Mouse (Mus musculus) spleen, postnatal 10 days (tissue): ENCODE data around the gene Sstr2.

Experiments
- DNase-seq, 2 experiments: peaks; one replicate each; pipeline ENCODE4 v3.0.0; 2021 to 2022; ENCODE audit warnings: low spot score in 2 of 2

Sstr2 gene

GRCm38 (mm10) chr11:113619420-113620080, 408 bp downstream of the Sstr2 start:
- DNase-seq, result no peak

GRCm38 (mm10) chr11:113621001-113621400, 1.9 kb downstream of the Sstr2 start:
- DNase-seq, result no peak

DNA sequence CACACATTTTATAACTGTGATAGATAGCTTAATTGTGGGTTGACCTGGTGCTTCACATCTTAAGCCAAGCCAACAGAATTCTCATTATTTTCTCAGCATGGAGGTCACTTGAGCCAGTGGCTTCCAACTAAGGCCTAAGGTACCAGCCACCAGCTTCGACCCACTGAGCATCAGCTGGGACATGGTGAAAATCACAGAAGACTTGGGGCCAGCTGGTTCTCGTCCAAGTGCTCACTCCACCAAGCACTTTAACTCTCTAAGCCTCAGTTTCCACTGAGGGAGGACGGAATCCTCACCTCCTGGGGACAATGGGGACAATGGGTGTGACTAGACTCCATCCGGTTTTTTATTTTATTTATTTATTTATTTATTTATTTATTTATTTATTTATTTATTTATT, 2.9 kb downstream of the Sstr2 start:
- no peak for DNase-seq

DNA sequence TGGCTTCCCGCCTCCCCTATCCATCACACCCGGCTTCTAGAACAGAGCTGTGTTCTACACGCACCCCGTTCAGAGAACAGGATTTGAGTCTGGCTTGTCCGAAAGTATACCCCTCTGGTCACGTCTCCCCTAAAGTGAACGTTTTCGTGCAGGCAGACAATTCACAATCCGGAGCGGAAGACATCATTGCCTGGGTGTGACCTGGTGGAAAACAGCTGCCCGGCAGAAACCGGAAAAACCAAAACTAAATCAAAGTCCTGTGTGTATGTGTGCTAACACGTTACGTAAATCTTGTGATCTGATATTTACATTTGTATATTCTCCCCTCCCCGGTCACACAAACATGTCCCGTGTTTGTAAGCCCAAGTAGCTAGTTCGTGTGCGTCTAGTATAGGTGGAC, 6.3 kb downstream of the Sstr2 start:
- DNase-seq, result no peak

GRCm38 (mm10) chr11:113627785-113628184, 8.6 kb downstream of the Sstr2 start:
- DNase-seq, result peak in 1 of 2 experiments; percentile 33

DNA sequence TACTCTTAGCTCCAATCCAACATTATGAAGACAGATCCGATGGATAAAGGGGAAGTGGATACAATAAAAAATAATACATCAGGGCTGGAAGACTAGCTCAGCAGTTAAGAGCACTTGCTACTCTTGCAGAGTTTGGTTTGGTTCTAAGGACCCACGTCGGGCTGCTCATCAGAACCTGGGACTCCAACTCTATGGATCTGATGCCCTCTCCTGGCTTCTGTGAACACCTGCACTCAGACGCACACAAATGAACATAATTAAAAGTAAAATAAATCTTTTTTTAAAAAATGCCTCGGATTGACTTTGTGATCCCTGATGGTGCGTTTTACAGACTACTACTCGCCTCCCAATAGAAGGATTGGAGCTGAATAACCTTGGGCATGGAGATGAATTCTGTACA, 11.5 kb downstream of the Sstr2 start:
- DNase-seq, result no peak

DNA sequence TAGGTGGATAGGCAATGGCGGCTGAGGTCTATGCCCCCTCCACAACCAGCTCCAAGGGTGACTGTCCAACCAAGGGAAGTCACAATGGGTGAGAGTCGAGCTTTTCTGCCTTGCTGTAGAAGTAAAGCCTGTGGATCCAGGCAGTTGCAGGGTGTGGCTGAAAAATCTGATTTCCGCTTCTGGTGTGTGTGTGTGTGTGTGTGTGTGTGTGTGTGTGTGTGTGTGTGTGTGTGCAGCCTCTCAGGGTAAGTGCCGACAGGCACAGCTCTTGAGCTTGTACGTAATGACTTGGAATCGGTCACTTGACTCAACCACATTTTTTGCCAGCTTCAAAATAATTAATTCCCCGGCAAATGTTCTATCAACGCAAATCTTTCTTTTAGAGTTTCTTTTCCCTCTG, 12.2 kb downstream of the Sstr2 start:
- no peak for DNase-seq

DNA sequence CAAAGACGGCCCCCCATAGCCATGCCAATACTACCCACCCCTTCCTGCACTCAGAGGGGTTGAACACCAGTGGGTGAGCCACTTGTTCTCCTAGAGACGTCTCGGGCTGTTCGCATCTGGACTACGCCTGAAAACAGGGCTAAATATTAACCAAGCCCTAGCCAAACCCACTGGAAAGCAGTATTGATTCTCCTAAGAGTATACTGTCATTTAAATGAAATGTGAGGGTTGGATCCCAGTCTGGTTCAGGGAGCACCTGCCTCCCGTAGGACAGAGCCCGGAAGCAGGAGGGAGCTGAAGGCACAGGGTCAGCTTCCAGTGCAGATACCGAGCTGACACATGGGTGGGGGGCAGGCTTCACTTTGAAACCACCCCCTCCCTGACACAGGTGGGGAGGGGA, 12.7 kb downstream of the Sstr2 start:
- no peak for DNase-seq

GRCm38 (mm10) chr11:113632303-113632702, 13.2 kb downstream of the Sstr2 start:
- DNase-seq, result no peak

GRCm38 (mm10) chr11:113633398-113633797, 14.3 kb downstream of the Sstr2 start:
- DNase-seq, result no peak

GRCm38 (mm10) chr11:113634699-113635121, 15.6 kb downstream of the Sstr2 start:
- no peak for DNase-seq

GRCm38 (mm10) chr11:113638680-113639079, 19.5 kb downstream of the Sstr2 start:
- no peak for DNase-seq

- no peak for DNase-seq
Measured at GRCm38 (mm10) chr11:113645181-113645580, 26.0 kb downstream of the Sstr2 start.

GRCm38 (mm10) chr11:113648152-113648551, 29.0 kb downstream of the Sstr2 start:
- peak; percentile 87 to 93 for DNase-seq

- peak in 1 of 2 experiments; percentile 23 for DNase-seq
Measured at GRCm38 (mm10) chr11:113648690-113649352, 29.7 kb downstream of the Sstr2 start, which contains the start of gene Cog1. Cog1 (plus strand) TSS chr11:113649169.

DNA sequence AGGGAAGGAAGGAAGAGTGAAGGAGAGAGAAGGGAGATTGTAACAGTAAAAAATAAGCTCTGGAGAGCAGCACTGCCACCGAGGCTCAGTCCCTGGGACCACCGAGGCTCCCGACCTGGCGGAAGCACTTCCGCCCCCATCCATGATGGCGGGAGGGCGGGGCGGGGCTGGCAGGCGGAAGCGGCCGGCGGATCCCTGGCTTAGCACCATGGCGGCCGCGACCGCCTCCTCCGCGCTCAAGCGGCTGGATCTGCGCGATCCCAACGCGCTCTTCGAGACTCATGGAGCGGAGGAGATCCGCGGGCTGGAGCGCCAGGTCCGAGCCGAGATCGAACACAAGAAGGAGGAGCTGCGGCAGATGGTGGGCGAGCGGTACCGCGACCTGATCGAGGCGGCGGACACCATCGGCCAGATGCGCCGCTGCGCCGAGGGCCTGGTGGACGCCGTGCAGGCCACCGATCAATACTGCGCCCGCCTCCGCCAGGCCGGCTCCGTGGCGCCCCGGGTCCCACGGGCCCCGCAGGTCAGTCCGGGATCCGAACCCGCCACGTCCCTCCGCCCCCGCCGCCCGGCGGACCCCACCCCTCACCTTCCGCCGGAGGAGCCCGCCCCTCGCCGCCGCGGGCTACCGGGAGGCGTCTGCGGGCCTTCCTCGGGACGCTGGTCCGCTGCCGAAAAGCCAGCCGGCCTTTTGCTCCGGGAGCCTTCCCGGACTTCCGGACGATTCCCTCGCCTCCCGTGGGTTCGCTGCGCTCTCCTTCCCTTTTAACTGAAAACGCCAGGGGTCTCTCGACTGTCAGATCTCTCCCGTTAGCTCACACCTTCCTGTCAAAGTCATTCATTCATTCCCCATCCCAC, 30.4 kb downstream of the Sstr2 start, which contains the start of gene Slc39a11:
TSS of gene Slc39a11 (minus strand) at position 727 of the 858 bp plus-strand sequence.
- peak; percentile 75 to 81 for DNase-seq

DNA sequence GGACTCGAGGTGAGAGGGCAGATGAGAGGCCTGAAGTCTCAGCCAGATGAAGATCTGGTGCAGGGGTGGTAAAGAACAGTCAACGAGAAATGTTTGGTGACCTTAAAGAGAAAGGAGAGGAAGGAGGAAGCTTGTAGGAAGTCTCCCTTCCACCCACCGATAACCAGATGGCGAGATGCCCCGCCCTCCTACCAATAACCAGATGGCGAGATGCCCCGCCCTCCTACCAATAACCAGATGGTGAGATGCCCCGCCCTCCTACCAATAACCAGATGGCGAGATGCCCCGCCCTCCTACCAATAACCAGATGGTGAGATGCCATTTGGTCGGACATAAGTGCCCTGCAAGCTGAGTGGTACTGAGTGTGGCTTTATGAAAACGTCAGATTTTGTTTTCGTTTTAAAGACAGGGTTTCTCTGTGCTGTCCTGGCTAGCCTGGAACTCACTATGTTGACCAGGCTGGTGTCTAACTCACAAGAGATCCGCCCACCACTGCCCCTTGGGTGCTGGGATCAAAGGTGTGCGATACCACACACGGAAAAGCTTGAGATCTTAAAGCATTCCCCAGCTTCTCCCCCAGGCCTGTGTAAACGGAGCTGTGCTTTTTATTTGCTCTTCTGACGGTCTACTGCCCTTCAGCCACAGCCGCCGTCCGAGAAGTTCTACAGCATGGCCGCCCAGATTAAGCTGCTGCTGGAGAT, 32.2 kb downstream of the Sstr2 start:
- peak in 1 of 2 experiments; percentile 68 for DNase-seq

DNA sequence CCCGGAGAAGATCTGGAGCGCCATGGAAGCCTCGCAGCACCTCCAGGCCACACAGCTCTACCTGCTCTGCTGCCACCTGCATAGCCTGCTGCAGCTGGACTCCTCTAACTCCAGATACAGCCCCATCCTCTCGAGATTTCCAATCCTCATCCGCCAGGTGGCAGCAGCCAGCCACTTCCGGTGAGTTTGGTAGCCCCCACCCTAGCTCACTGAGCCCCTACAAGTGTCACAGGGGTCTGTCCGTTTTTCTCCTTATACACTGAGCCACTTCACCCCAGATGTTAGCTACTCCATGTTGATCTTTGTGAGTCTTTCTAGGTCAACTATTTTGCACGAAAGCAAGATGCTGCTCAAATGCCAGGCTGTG, 32.7 kb downstream of the Sstr2 start:
- peak in 1 of 2 experiments; percentile 51 for DNase-seq

- no peak for DNase-seq
Measured at GRCm38 (mm10) chr11:113652516-113652915, 33.4 kb downstream of the Sstr2 start.

DNA sequence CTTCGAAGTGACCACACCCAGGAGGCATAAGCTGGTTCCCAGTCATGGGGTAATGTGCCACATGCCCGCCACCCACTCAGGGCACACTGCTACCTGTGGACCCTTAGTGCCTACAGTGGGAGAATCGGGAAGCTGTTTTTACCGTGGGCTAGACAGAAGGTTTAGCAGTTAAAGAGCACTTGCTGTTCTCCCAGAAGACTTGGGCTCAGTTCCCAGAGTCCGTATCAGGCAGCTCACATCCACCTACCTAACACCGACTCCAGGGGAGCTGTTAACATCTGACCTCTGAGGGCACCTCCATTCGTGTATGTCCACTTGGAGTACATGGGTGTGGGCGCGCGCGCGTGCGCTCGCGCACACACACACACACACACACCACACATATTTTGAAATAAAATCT, 35.0 kb downstream of the Sstr2 start:
- DNase-seq, result no peak

GRCm38 (mm10) chr11:113654561-113655270, 35.6 kb downstream of the Sstr2 start:
- no peak for DNase-seq
